Mouse (Mus musculus): ENCODE measurements around the gene Col4a1. TPM values are rescaled to one million over a fixed set of nuclear protein-coding genes. Genes with fewer than 3 reads are reported as not detected.

Col4a1 gene
- polyA plus RNA-seq, 1 experiment from 2014 or later, result 136 TPM

GRCm38 (mm10) chr8:11257079-11258017 lies 55.3 kb downstream of the Col4a1 start:
- Histone ChIP-seq H3K4me1 (ENCODE audit: control insufficient read depth, insufficient read depth, low read length) (peaks cover 36% of the 10 kb centered on the region), H3K9me3 (ENCODE audit: control insufficient read depth, low read length) (no peaks in the 10 kb centered on the region), H3K9ac (ENCODE audit: low read depth, low read length) (no peak overlapping the region), H3K27me3 (replicated peaks; ENCODE audit: control insufficient read depth, insufficient read depth, low read length) (no peaks in the 10 kb centered on the region), H3K27ac (ENCODE audit: low read length) (peak overlapping the region; percentile 7; the same call in 1 of the 2 replicates), H3K36me3 (ENCODE audit: control insufficient read depth, insufficient read depth, low read length) (no peaks in the 10 kb centered on the region), H3K4me2 (ENCODE audit: low read depth, low read length) (no peak overlapping the region), H3K4me3 (ENCODE audit: low read length) (no peak overlapping the region)
- ATAC-seq, result no peak
- WGBS, result 65% methylated on average over 13 of the region's 13 CpGs

DNA sequence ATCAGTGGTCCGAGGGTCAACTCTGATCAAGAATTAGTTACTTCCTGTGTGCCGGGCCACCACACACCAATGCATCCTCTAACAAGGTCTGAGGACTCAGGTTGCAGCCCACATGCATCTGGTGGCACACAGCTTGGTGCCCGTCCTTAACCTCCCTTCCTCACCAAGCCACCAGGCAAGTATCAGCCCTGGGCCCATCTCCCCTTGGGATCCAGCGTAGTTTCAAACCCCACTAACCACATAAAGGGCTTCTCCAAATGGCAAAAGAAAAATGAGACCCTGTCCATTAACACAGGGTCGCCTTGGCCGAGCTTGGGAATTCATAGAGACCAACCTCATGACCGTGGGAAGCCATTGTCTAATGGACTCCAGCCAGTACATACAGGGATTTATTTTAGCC lies 56.2 kb downstream of the Col4a1 start:
- Histone ChIP-seq H3K9ac (ENCODE audit: low read depth, low read length) (no peak overlapping the region), H3K27me3 (replicated peaks; ENCODE audit: control insufficient read depth, insufficient read depth, low read length) (no peaks in the 10 kb centered on the region), H3K27ac (ENCODE audit: low read length) (peak overlapping the region; percentile 67), H3K36me3 (ENCODE audit: control insufficient read depth, insufficient read depth, low read length) (no peaks in the 10 kb centered on the region), H3K4me1 (ENCODE audit: control insufficient read depth, insufficient read depth, low read length) (peaks cover 38% of the 10 kb centered on the region), H3K4me2 (ENCODE audit: low read depth, low read length) (no peak overlapping the region), H3K9me3 (ENCODE audit: control insufficient read depth, low read length) (no peaks in the 10 kb centered on the region), H3K4me3 (ENCODE audit: low read length) (no peak overlapping the region)
- 73% methylated on average over 7 of the region's 7 CpGs for WGBS
- ATAC-seq, result no peak

DNA sequence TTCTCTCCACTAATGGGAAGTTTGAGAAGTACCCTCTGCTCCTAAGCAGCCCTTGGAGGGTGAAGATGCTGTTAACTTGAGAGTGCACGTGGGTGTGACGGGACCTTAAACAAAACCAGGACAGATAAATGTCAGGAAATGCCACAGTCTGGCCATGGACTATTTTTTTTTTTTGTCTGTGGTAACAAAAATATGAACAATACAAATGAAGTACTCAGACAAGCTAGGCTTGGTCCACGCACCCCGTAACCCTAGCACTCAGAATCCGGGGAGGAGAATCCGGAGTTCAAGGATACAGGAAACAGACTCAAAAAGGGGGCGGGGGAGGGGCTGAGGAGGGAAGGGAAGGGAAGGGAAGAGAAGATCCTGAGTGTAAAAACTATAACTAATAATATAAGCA lies 56.9 kb downstream of the Col4a1 start:
- peaks cover 39% of the 10 kb centered on the region for H3K4me1 ChIP-seq (ENCODE audit: control insufficient read depth, insufficient read depth, low read length)

DNA sequence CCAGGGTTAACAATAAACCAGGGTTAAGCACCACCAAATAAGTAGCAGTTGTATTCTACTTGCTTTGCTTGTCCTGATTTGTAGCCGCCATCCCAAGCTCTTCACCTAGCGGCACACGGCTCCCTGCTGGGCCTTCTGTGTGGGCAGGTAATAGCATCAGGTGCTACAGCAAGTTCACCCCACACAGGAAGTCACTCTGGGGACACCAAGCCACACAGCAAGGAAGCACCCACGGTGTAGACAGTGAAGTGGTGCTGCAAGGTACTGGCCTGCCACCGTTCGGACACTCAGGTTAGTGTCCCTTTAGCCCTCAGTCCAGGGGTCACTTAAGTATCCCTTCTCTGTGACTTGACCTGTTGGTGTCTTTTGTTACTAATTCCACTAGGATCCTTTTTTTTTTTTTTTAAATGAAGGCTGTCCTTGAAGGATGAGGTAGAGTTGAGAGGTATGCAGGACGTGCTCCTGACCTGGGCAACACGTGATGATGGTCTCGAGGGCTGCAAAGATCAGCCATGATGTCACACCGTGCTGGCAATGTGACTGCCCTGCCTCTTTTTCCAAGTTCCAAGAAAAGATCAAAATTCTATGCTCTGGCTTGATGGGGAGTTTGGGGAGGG lies 57.6 kb downstream of the Col4a1 start:
- ATAC-seq, result no peak
- 86% methylated on average over 10 of the region's 10 CpGs for WGBS
- Histone ChIP-seq H3K9ac (ENCODE audit: low read depth, low read length) (no peak overlapping the region), H3K4me2 (ENCODE audit: low read depth, low read length) (no peak overlapping the region), H3K9me3 (ENCODE audit: control insufficient read depth, low read length) (no peaks in the 10 kb centered on the region), H3K27me3 (replicated peaks; ENCODE audit: control insufficient read depth, insufficient read depth, low read length) (no peaks in the 10 kb centered on the region), H3K27ac (ENCODE audit: low read length) (no peak overlapping the region), H3K4me1 (ENCODE audit: control insufficient read depth, insufficient read depth, low read length) (peaks cover 37% of the 10 kb centered on the region), H3K4me3 (ENCODE audit: low read length) (no peak overlapping the region), H3K36me3 (ENCODE audit: control insufficient read depth, insufficient read depth, low read length) (no peaks in the 10 kb centered on the region)

More for the DNA sequence above, 56.9 kb downstream of the Col4a1 start:
- no peaks in the 10 kb centered on the region for H3K9me3 ChIP-seq (ENCODE audit: control insufficient read depth, low read length)
- H3K9ac ChIP-seq (ENCODE audit: low read depth, low read length), result no peak overlapping the region
- no peak overlapping the region for H3K4me2 ChIP-seq (ENCODE audit: low read depth, low read length)
- no peaks in the 10 kb centered on the region for H3K27me3 ChIP-seq (replicated peaks; ENCODE audit: control insufficient read depth, insufficient read depth, low read length)
- no peak overlapping the region for H3K4me3 ChIP-seq (ENCODE audit: low read length)
- H3K27ac ChIP-seq (ENCODE audit: low read length), result no peak overlapping the region
- ATAC-seq, result no peak
- 71% methylated on average over 7 of the region's 7 CpGs for whole genome bisulfite sequencing
- H3K36me3 ChIP-seq (ENCODE audit: control insufficient read depth, insufficient read depth, low read length), result no peaks in the 10 kb centered on the region

GRCm38 (mm10) chr8:11254510-11254909 lies 58.1 kb downstream of the Col4a1 start:
- H3K27me3 ChIP-seq (replicated peaks; ENCODE audit: control insufficient read depth, insufficient read depth, low read length), result no peaks in the 10 kb centered on the region
- no peaks in the 10 kb centered on the region for H3K36me3 ChIP-seq (ENCODE audit: control insufficient read depth, insufficient read depth, low read length)
- no peak for ATAC-seq
- H3K4me2 ChIP-seq (ENCODE audit: low read depth, low read length), result no peak overlapping the region
- peaks cover 36% of the 10 kb centered on the region for H3K4me1 ChIP-seq (ENCODE audit: control insufficient read depth, insufficient read depth, low read length)
- no peaks in the 10 kb centered on the region for H3K9me3 ChIP-seq (ENCODE audit: control insufficient read depth, low read length)
- no peak overlapping the region for H3K4me3 ChIP-seq (ENCODE audit: low read length)
- 76% methylated on average over 2 of the region's 2 CpGs for WGBS
- H3K9ac ChIP-seq (ENCODE audit: low read depth, low read length), result no peak overlapping the region
- no peak overlapping the region for H3K27ac ChIP-seq (ENCODE audit: low read length)

DNA sequence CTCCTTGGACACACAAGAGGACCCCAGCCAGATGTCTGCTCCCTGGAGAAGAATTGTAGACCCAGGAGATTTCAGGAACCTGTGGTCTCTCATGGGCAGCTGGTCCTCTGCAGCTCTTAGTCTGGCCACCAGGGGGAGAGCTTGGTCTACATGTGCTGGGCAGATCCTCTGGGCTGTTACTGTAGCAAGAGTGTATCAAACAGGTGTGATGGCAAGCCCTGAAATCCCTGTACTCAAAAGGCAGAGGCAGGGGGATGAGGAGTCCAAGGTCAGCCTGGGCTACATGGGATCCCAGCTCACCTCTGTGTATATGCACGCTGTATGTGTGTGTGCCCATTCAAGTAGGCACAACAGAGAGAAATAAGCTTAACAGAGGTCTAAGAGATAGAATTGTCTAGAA lies 59.1 kb downstream of the Col4a1 start:
- peak; percentile 59 for ATAC-seq
- no peaks in the 10 kb centered on the region for H3K9me3 ChIP-seq (ENCODE audit: control insufficient read depth, low read length)
- peaks cover 37% of the 10 kb centered on the region for H3K4me1 ChIP-seq (ENCODE audit: control insufficient read depth, insufficient read depth, low read length)
- H3K9ac ChIP-seq (ENCODE audit: low read depth, low read length), result no peak overlapping the region
- no peak overlapping the region for H3K4me3 ChIP-seq (ENCODE audit: low read length)
- H3K36me3 ChIP-seq (ENCODE audit: control insufficient read depth, insufficient read depth, low read length), result no peaks in the 10 kb centered on the region
- 68% methylated on average over 1 of the region's 1 CpGs for WGBS
- peak overlapping the region; percentile 26; the same call in 1 of the 2 replicates for H3K27ac ChIP-seq (ENCODE audit: low read length)
- H3K27me3 ChIP-seq (replicated peaks; ENCODE audit: control insufficient read depth, insufficient read depth, low read length), result no peaks in the 10 kb centered on the region
- H3K4me2 ChIP-seq (ENCODE audit: low read depth, low read length), result no peak overlapping the region

DNA sequence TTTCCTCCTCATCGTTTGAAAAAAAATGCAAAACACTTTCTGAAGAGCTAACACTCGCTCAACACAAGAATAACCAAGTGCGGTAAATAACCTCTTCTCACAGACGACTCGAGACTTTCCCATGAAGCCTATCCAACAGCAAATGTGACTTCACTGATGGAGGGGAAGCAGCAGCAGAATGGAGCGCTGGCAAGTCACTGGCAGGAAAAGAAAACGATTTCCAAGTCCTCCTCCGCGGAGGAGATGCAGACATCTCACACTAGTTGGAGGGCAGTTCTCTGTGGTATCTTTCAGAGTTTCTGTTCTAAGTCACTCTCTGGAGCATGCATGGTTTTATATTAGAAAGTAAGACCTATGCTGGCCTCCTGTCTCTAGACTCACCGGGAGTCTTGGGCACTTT lies 59.6 kb downstream of the Col4a1 start:
- ATAC-seq, result no peak
- no peak overlapping the region for H3K4me3 ChIP-seq (ENCODE audit: low read length)
- H3K9me3 ChIP-seq (ENCODE audit: control insufficient read depth, low read length), result no peaks in the 10 kb centered on the region
- peak overlapping the region; percentile 26; the same call in 1 of the 2 replicates for H3K27ac ChIP-seq (ENCODE audit: low read length)
- WGBS, result 80% methylated on average over 10 of the region's 10 CpGs
- no peak overlapping the region for H3K9ac ChIP-seq (ENCODE audit: low read depth, low read length)
- H3K4me1 ChIP-seq (ENCODE audit: control insufficient read depth, insufficient read depth, low read length), result peaks cover 35% of the 10 kb centered on the region
- no peaks in the 10 kb centered on the region for H3K36me3 ChIP-seq (ENCODE audit: control insufficient read depth, insufficient read depth, low read length)
- no peak overlapping the region for H3K4me2 ChIP-seq (ENCODE audit: low read depth, low read length)
- no peaks in the 10 kb centered on the region for H3K27me3 ChIP-seq (replicated peaks; ENCODE audit: control insufficient read depth, insufficient read depth, low read length)

- Histone ChIP-seq H3K4me3 (ENCODE audit: low read length) (no peak overlapping the region), H3K4me2 (ENCODE audit: low read depth, low read length) (no peak overlapping the region), H3K9me3 (ENCODE audit: control insufficient read depth, low read length) (no peaks in the 10 kb centered on the region), H3K9ac (ENCODE audit: low read depth, low read length) (no peak overlapping the region), H3K4me1 (ENCODE audit: control insufficient read depth, insufficient read depth, low read length) (peaks cover 29% of the 10 kb centered on the region), H3K36me3 (ENCODE audit: control insufficient read depth, insufficient read depth, low read length) (no peaks in the 10 kb centered on the region), H3K27me3 (replicated peaks; ENCODE audit: control insufficient read depth, insufficient read depth, low read length) (no peaks in the 10 kb centered on the region), H3K27ac (ENCODE audit: low read length) (no peak overlapping the region)
- no peak for ATAC-seq
- 55% methylated on average over 7 of the region's 7 CpGs for WGBS
Observed at GRCm38 (mm10) chr8:11252235-11252774, 60.3 kb downstream of the Col4a1 start.

- H3K27ac ChIP-seq (ENCODE audit: low read length), result peak overlapping the region; percentile 23
- no peak overlapping the region for H3K9ac ChIP-seq (ENCODE audit: low read depth, low read length)
- no peaks in the 10 kb centered on the region for H3K9me3 ChIP-seq (ENCODE audit: control insufficient read depth, low read length)
- no peaks in the 10 kb centered on the region for H3K27me3 ChIP-seq (replicated peaks; ENCODE audit: control insufficient read depth, insufficient read depth, low read length)
- WGBS, result 68% methylated on average over 8 of the region's 8 CpGs
- H3K4me2 ChIP-seq (ENCODE audit: low read depth, low read length), result no peak overlapping the region
- H3K36me3 ChIP-seq (ENCODE audit: control insufficient read depth, insufficient read depth, low read length), result no peaks in the 10 kb centered on the region; the same call in 1 of the 2 replicates
- peaks cover 29% of the 10 kb centered on the region for H3K4me1 ChIP-seq (ENCODE audit: control insufficient read depth, insufficient read depth, low read length)
- no peak overlapping the region for H3K4me3 ChIP-seq (ENCODE audit: low read length)
- ATAC-seq, result no peak
Observed at GRCm38 (mm10) chr8:11250149-11250548, 62.5 kb downstream of the Col4a1 start.
